Mouse (Mus musculus): Measurements from ENCODE around the gene Mta2.

DNA sequence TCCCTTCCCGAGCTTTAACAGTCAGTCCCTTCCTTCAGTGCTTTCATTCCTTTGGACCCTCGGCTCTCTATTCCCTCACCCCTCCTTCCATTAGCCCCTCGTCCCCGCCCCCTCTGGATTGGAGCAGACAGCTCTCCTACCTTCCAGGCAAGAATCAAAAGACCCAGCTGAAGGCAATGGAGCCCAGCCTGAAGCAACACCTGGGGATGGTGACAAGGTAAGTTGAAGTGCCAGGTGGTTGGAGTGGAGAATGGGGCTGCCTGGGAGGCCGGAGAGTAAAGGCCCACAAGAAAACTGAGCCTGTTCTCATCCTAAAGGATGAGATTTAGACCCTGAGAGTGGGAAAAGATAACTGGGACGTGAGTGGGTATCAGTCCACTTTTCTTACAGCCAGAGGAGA lies 33.1 kb upstream of the Mta2 start:
- TF ChIP-seq CTCF (IDR thresholded peaks at IDR 0.05; ENCODE audit: borderline replicate concordance, extremely low read depth, insufficient read depth, insufficient read length) (no peak), POLR2A (IDR thresholded peaks at IDR 0.05; ENCODE audit: borderline replicate concordance, extremely low read depth, insufficient read depth, insufficient read length, poor library complexity, severe bottlenecking) (no peak)

All from brain, embryonic 14.5 days (tissue).